Mouse (Mus musculus) stomach, postnatal 0 days (tissue): ENCODE data around the gene Emc4.

ENCODE experiments used
- CTCF ChIP-seq: IDR thresholded peaks from 2 replicates; pipeline ENCODE4 v1.5.1; 2016; ENCODE audit warnings: antibody characterized with exemption, low read depth, mild to moderate bottlenecking, moderate library complexity
- EP300 ChIP-seq: optimal IDR thresholded peaks from 2 replicates; pipeline ENCODE3; 2016; ENCODE audit warnings: antibody characterized with exemption

DNA sequence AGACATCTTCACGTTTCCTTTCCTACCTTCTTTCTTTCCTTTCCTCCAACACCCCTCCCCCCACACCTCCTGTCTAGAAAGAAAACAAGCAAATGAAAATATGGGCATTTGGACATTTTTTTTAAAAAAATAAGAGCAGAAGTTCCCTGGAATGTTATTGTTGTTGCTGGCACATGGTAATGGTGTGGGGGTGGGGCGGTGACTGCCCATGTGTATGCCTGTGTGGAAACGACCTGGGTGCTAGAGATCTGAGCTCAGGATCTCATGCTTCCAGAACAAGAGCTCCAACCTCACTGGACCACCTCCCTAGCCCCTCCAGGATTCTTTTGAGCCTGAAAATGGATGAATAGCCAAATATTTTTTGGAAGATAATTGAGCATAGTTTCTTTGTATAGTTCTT is 26.7 kb downstream of the Emc4 start:
- TF ChIP-seq CTCF (no peak), EP300 (no peak)
